Mouse (Mus musculus) heart, adult 2 months (tissue): ENCODE data around the gene Tmem251. TPM values are rescaled to one million over a fixed set of nuclear protein-coding genes. Genes with fewer than 3 reads are reported as not detected.

Experiments
- DNase-seq, 2 experiments: peaks; one replicate each; pipeline ENCODE4 v3.0.0; 2021
- H3K27ac ChIP-seq: fragments of 200-600 bp; 2 replicates; pipeline ENCODE4 v1.8.1; 2022
- H3K27me3 ChIP-seq: fragments of 200-500 bp; 2 replicates; pipeline ENCODE4 v1.6.1; 2012; ENCODE audit warnings: mild to moderate bottlenecking, low read length, inconsistent platforms, mixed read lengths; ENCODE audit not compliant: control insufficient read depth, insufficient read depth
- H3K36me3 ChIP-seq: fragments of 200-500 bp; 2 replicates; pipeline ENCODE4 v1.6.1; 2012; ENCODE audit warnings: low read length, inconsistent platforms; ENCODE audit not compliant: control insufficient read depth, insufficient read depth
- H3K4me1 ChIP-seq: fragments of 200-500 bp; 2 replicates; pipeline ENCODE4 v1.6.1; 2011; ENCODE audit warnings: low read length; ENCODE audit not compliant: control insufficient read depth, insufficient read depth
- H3K4me3 ChIP-seq: fragments of 200-600 bp; 2 replicates; pipeline ENCODE4 v1.8.1; 2022
- H3K79me2 ChIP-seq: fragments of 200-500 bp; replicated peaks from 2 replicates; pipeline ENCODE4 v1.6.1; 2012; ENCODE audit warnings: mild to moderate bottlenecking, inconsistent platforms, low read length, moderate library complexity, mixed read lengths; ENCODE audit not compliant: control insufficient read depth, insufficient read depth
- H3K9ac ChIP-seq: fragments of 200-500 bp; 2 replicates; pipeline ENCODE4 v1.6.1; 2012; ENCODE audit warnings: low read depth, mild to moderate bottlenecking, control low read depth, inconsistent platforms, low read length, mixed read lengths
- CTCF ChIP-seq: fragments of 200-600 bp; IDR thresholded peaks from 2 replicates; pipeline ENCODE4 v1.8.1; 2022; ENCODE audit warnings: antibody characterized with exemption, mild to moderate bottlenecking, moderate library complexity
- EP300 ChIP-seq: fragments of 200-500 bp; IDR thresholded peaks from 2 replicates; pipeline ENCODE4 v1.6.1; 2011; ENCODE audit warnings: low read depth, low read length, control low read depth; ENCODE audit not compliant: insufficient read depth
- POLR2A ChIP-seq: fragments of 200-500 bp; IDR thresholded peaks from 2 replicates; pipeline ENCODE4 v1.6.1; 2011; ENCODE audit warnings: mild to moderate bottlenecking, low read depth, low read length, control low read depth; ENCODE audit not compliant: insufficient read depth
- WGBS: fragments of 180-500 bp; shearing (Covaris S2); methylation state at CpG from one replicate; pipeline ENCODE4 v1.1.7; 2018; 5-methylcytosine and 5-hydroxymethylcytosine counted together
- intact Hi-C: fragments of 180-260 bp; cut with DNase I; formaldehyde crosslinking; loops from one replicate; pipeline ENCODE4 v1.15.1; 2025
- polyA plus RNA-seq: library from polyadenylated mRNA; depleted of rRNA; stranded (reverse); fragments of >200 nt; gene quantifications from 2 replicates; pipeline ENCODE4 v1.2.3, GENCODE M21; 2012
- total RNA-seq, 2 experiments: library from RNA; stranded (reverse); gene quantifications; 2 replicates each; pipeline ENCODE4 v1.2.3; 2021

The Tmem251 gene
- total and polyA plus RNA-seq, 3 experiments = 1.8 to 4.6 (median 4.5) TPM

DNA sequence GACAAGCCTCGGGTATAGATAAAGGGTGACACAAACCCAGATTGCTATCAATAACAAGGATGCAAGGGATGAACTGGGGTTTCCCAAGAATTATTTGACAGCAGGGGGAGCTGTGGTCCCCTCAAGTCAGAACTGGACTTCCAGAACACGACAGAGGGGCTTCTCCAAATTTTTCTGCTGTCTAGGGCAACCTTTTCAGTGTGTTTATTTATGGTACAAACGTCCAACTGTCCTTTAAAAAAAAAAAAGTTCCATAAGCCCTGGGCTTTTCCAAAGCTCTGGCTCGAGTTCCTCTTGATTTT, 40.5 kb upstream of the Tmem251 start:
- intact Hi-C loops = loop anchor here (5.0 to 10.0 kb wide), 3 partner anchors 106 to 362 kb away; partner anchors contain the start of gene Btbd7
- peaks cover 6% of the 10 kb centered on the region; the same call in 1 of the 2 replicates for H3K4me1 ChIP-seq
- TF ChIP-seq POLR2A (no peak), EP300 (no peak), CTCF (peak; percentile 17; the same call in 1 of the 2 replicates)
- H3K27ac ChIP-seq = peak overlapping the region; percentile 62; the same call in 1 of the 2 replicates
- H3K4me3 ChIP-seq = peak overlapping the region; percentile 13; the same call in 1 of the 2 replicates
- H3K9ac ChIP-seq = peak overlapping the region; percentile 40
- no peaks in the 10 kb centered on the region for H3K79me2 ChIP-seq
- H3K36me3 ChIP-seq = no peaks in the 10 kb centered on the region
- DNase-seq = no peak
- WGBS = 20% methylated on average over 4 of the region's 4 CpGs
- no peaks in the 10 kb centered on the region for H3K27me3 ChIP-seq

DNA sequence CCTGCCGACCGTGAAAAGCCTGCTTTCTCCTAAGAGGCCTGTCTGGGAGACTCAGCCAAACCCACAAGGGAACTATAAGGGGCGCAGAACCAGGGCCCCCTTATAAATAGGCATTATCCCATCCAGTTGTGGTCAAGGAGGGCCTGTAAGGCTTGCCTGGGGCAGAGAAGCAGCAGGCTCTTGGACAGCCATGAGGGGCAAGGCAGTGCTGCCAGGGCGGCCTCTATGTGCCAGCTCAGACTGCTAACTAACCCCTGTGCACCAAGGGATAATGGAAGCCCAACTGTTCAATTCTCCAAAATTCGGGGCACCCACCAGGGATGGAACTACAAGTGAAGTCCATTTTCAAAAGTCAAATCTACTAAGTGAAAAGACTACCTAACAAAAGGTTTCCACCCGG, 40.1 kb upstream of the Tmem251 start:
- H3K79me2 ChIP-seq = no peaks in the 10 kb centered on the region
- intact Hi-C loops = loop anchor here (5.0 to 10.0 kb wide), 3 partner anchors 106 to 361 kb away; partner anchors contain the start of gene Btbd7
- no peak for DNase-seq
- H3K27me3 ChIP-seq = no peaks in the 10 kb centered on the region
- H3K4me1 ChIP-seq = peaks cover 6% of the 10 kb centered on the region; the same call in 1 of the 2 replicates
- TF ChIP-seq EP300 = no peak
- no peak for TF ChIP-seq POLR2A
- TF ChIP-seq CTCF = no peak
- no peak overlapping the region for H3K4me3 ChIP-seq
- H3K9ac ChIP-seq = no peak overlapping the region
- H3K36me3 ChIP-seq = no peaks in the 10 kb centered on the region
- 67% methylated on average over 6 of the region's 6 CpGs for WGBS
- peak overlapping the region; percentile 62; the same call in 1 of the 2 replicates for H3K27ac ChIP-seq

DNA sequence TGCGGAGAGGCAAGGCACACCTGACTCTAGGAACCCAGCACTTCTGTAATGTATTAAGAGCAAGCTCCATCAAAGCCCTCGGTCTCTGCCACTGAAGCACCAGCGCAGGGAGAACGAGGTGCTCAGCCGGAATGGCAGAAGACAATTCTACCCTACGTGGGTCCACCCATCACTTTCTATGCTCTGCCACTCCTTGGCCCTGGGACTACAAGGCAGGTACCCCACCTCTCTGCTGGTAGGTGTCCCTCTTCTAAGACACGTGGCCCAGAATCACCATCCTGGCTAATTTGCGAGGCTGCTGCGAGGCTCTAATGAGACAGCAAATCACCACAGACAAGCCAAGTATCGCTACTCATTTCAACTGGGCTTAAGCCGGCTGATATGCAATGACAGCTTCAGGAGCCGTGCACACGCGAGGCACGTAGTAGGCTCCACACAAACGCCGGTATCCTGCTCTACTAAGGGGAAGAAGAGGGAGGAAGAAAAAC, 39.6 kb upstream of the Tmem251 start:
- TF ChIP-seq EP300 (no peak), CTCF (no peak), POLR2A (no peak)
- Histone ChIP-seq H3K4me1 (peaks cover 6% of the 10 kb centered on the region; the same call in 1 of the 2 replicates), H3K36me3 (no peaks in the 10 kb centered on the region), H3K27ac (peak overlapping the region; percentile 70), H3K9ac (peak overlapping the region; percentile 59), H3K4me3 (peak overlapping the region; percentile 67), H3K79me2 (no peaks in the 10 kb centered on the region), H3K27me3 (no peaks in the 10 kb centered on the region)
- WGBS = 26% methylated on average over 17 of the region's 17 CpGs
- DNase-seq = no peak
- intact Hi-C loops = loop anchor here (2.0 to 10.0 kb wide), 4 partner anchors 31 to 361 kb away; partner anchors contain the start of gene Btbd7

DNA sequence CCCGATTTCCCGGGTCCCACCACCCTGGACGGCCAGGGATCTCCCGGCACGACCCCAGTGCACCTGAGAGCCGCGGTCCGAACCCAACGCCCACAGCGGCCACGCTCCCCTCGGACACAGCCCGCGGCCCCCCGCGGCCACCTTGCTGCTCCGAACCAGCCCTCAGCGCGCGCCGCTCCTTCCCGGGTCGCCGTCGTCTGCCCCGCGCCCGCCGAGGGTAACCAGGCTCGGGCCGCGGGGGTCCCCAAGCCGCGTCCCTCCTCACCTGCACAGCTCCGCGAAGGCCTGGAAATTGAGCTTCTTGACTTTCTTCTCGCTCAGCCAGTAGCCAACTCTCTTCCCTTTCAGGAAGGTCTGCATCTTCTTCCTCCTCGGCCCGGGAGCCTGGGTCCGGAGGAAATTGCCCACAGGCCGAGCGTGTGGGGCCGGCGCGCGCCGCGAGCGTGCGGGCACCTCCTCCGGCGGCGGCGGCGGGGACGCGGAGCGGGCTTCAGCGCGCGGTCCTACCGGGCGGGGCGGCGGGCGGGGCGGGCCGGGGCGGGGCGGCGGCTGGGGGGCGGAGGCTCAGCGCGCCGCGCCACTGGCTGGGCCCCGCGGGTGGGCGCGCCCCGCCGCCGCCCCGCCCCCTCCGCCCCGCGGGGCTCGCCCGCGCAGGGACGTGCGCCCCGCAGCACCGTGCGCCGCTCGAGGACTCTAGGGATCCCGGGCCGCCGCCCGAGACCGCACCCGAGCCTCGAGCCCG, 38.9 kb upstream of the Tmem251 start, which contains the start of gene Itpk1:
TSS of gene Itpk1 (minus strand) at position 474 of the 742 bp plus-strand sequence.
- H3K4me3 ChIP-seq = peak within 1 kb of the TSS; percentile 70
- WGBS = 4% methylated on average over 99 of the region's 105 CpGs
- intact Hi-C loops = loop anchor here (2.0 to 10.0 kb wide), 5 partner anchors 32 to 360 kb away; partner anchors contain the start of genes Btbd7, Moap1 and Tmem251

DNA sequence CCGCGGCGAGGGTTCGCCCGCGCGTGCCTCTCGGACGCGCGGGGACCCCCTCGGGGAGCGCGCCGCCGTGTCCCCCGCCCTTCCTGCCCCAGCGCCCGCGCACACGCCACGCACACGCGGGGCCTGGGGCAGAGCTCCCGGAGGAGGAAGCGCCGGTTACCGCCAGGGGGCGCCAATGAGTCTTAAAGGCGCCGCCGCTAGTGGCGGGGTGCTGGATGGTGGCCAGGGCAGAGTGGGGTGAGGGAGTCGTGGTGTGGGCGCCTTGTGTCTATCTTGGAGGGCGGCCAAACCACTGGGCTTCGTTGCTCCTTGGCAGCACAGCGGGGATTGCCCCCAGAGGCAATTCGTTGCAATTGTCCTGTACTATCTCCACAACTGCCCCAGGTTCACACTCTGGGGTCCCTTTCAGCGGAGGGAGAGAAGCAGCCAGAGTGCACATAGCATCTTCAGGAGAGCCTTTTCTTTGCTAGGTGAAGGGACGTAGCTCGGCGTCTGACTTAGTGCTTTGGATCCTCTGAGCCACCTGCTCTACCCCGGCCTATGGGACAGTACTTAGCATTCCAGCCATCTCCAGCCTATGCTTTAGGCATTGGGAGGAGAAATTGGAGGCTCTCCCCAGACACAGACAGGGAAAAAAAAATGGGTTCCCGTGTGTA, 38.2 kb upstream of the Tmem251 start:
- peak overlapping the region; percentile 70 for H3K4me3 ChIP-seq
- peaks cover 6% of the 10 kb centered on the region; the same call in 1 of the 2 replicates for H3K4me1 ChIP-seq
- WGBS = 3% methylated on average over 45 of the region's 45 CpGs
- peak overlapping the region; percentile 89 for H3K27ac ChIP-seq
- peak overlapping the region; percentile 81 for H3K9ac ChIP-seq
- intact Hi-C loops = loop anchor here (2.0 to 10.0 kb wide), 3 partner anchors 33 to 359 kb away; partner anchors contain the start of genes Moap1 and Tmem251
- no peaks in the 10 kb centered on the region for H3K27me3 ChIP-seq
- H3K79me2 ChIP-seq = no peaks in the 10 kb centered on the region
- H3K36me3 ChIP-seq = no peaks in the 10 kb centered on the region
- TF ChIP-seq CTCF (0 out of 2 replicates have a peak, but pooled peaks have one; percentile 99), POLR2A (no peak), EP300 (no peak)
- DNase-seq = peak; percentile 89 to 90

More for the DNA sequence above, 38.9 kb upstream of the Tmem251 start, which contains the start of gene Itpk1:
- peaks cover 6% of the 10 kb centered on the region; the same call in 1 of the 2 replicates for H3K4me1 ChIP-seq
- H3K36me3 ChIP-seq = no peaks in the 10 kb centered on the region
- H3K27me3 ChIP-seq = no peaks in the 10 kb centered on the region
- TF ChIP-seq EP300 (no peak), POLR2A (0 out of 2 replicates have a peak, but pooled peaks have one; percentile 35)
- peak in 1 of 2 experiments; percentile 51 for DNase-seq
- H3K9ac ChIP-seq = peak within 1 kb of the TSS; percentile 81
- H3K27ac ChIP-seq = peak within 1 kb of the TSS; percentile 89
- H3K79me2 ChIP-seq = no peaks in the 10 kb centered on the region
